Mouse (Mus musculus) CH12.LX (cell line): Measurements from ENCODE around the gene Apold1. TPM values are rescaled to one million over a fixed set of nuclear protein-coding genes. Genes with fewer than 3 reads are reported as not detected.

Experiments
- DNase-seq: peaks from one replicate; pipeline ENCODE4 v3.0.0-alpha.2; 2013; ENCODE audit errors: extremely low read depth
- H3K27ac ChIP-seq: 2 replicates; pipeline ENCODE4 v1.5.1; 2012; ENCODE audit warnings: low read depth, mild to moderate bottlenecking, control low read depth, moderate library complexity; ENCODE audit not compliant: insufficient read depth
- H3K27me3 ChIP-seq: replicated peaks from 2 replicates; pipeline ENCODE3; 2012; ENCODE audit warnings: inconsistent platforms
- H3K36me3 ChIP-seq, 2 experiments: replicated peaks in 1 of 2; 2 replicates each; pipeline versions ENCODE3 to v1.6.1; 2012; ENCODE audit warnings: inconsistent platforms in 1 of 2, low read length in 1 of 2, mild to moderate bottlenecking in 1 of 2, mixed read lengths in 1 of 2, moderate library complexity in 1 of 2; ENCODE audit not compliant: control insufficient read depth in 1 of 2, insufficient read depth in 1 of 2
- H3K4me1 ChIP-seq, 2 experiments: 2 replicates each; pipeline ENCODE4 v1.6.1; 2012; ENCODE audit warnings: inconsistent platforms in 1 of 2, moderate library complexity in 1 of 2; ENCODE audit not compliant: insufficient read depth in 2 of 2, control insufficient read depth in 1 of 2
- H3K4me2 ChIP-seq: 2 replicates; pipeline ENCODE4 v1.6.1; 2012; ENCODE audit warnings: low read depth, mild to moderate bottlenecking, control low read depth; ENCODE audit not compliant: poor library complexity, insufficient read depth, severe bottlenecking
- H3K4me3 ChIP-seq, 3 experiments: fragments of 150-350 bp in 1 of 3; sonication (generic) in 1 of 3; replicated peaks in 1 of 3; 2 replicates each; pipeline versions ENCODE3 to v1.5.1; 2011 to 2012; ENCODE audit warnings: low read depth in 2 of 3, low read length in 2 of 3, mild to moderate bottlenecking in 2 of 3, moderate library complexity in 2 of 3, control low read depth in 1 of 3, improper control_type of control experiment in 1 of 3, inconsistent platforms in 1 of 3, mixed read lengths in 1 of 3; ENCODE audit not compliant: poor library complexity in 1 of 3
- H3K79me2 ChIP-seq: replicated peaks from 2 replicates; pipeline ENCODE4 v1.6.1; 2012; ENCODE audit warnings: mild to moderate bottlenecking, moderate library complexity; ENCODE audit not compliant: control insufficient read depth, poor library complexity, insufficient read depth, severe bottlenecking; ENCODE audit errors: extremely low read depth
- H3K9ac ChIP-seq: 2 replicates; pipeline ENCODE4 v1.6.1; 2012; ENCODE audit warnings: low read depth, mild to moderate bottlenecking, control low read depth, moderate library complexity; ENCODE audit not compliant: insufficient read depth
- H3K9me3 ChIP-seq: replicated peaks from 2 replicates; pipeline ENCODE3; 2012; ENCODE audit warnings: low read length, inconsistent platforms, mixed read lengths
- E2F4 ChIP-seq: IDR thresholded peaks from 2 replicates; pipeline ENCODE4 v1.6.1; 2011; ENCODE audit warnings: low read depth, low read length, improper control_type of control experiment; ENCODE audit not compliant: insufficient replicate concordance
- EP300 ChIP-seq: IDR thresholded peaks from 2 replicates; pipeline ENCODE4 v1.6.1; 2011; ENCODE audit warnings: low read length, improper control_type of control experiment
- ETS1 ChIP-seq: conservative IDR thresholded peaks from 2 replicates; pipeline ENCODE4 v1.6.1; 2012; ENCODE audit warnings: low read depth, mild to moderate bottlenecking, inconsistent platforms, low read length, improper control_type of control experiment, moderate library complexity
- GABPA ChIP-seq: IDR thresholded peaks from 2 replicates; pipeline ENCODE4 v1.6.1; 2012; ENCODE audit warnings: low read depth, low read length, improper control_type of control experiment, inconsistent platforms; ENCODE audit not compliant: insufficient replicate concordance
- HCFC1 ChIP-seq: IDR thresholded peaks from 2 replicates; pipeline ENCODE4 v1.6.1; 2012; ENCODE audit warnings: low read depth, mild to moderate bottlenecking, inconsistent platforms, low read length, improper control_type of control experiment
- IRF4 ChIP-seq: IDR thresholded peaks from 2 replicates; pipeline ENCODE4 v1.6.1; 2014; ENCODE audit warnings: low read depth, mild to moderate bottlenecking, inconsistent platforms, low read length, improper control_type of control experiment
- JUND ChIP-seq: conservative IDR thresholded peaks from 2 replicates; pipeline ENCODE4 v1.6.1; 2011; ENCODE audit warnings: low read depth, low read length, improper control_type of control experiment
- MAX ChIP-seq: IDR thresholded peaks from 2 replicates; pipeline ENCODE4 v1.6.1; 2011; ENCODE audit warnings: low read length, improper control_type of control experiment
- NELFE ChIP-seq: IDR thresholded peaks from 2 replicates; pipeline ENCODE4 v1.6.1; 2011; ENCODE audit warnings: low read depth, low read length, improper control_type of control experiment
- POLR2A ChIP-seq: IDR thresholded peaks from 2 replicates; pipeline ENCODE4 v1.6.1; 2011; ENCODE audit warnings: low read depth, mild to moderate bottlenecking, improper control_type of control experiment, low read length
- POLR2AphosphoS2 ChIP-seq: IDR thresholded peaks from 2 replicates; pipeline ENCODE4 v1.6.1; 2011; ENCODE audit warnings: low read depth, low read length, improper control_type of control experiment
- SIN3A ChIP-seq: IDR thresholded peaks from 2 replicates; pipeline ENCODE4 v1.6.1; 2012; ENCODE audit warnings: low read length, improper control_type of control experiment, inconsistent platforms
- SMC3 ChIP-seq: IDR thresholded peaks from 2 replicates; pipeline ENCODE4 v1.6.1; 2011; ENCODE audit warnings: low read depth, low read length, improper control_type of control experiment
- TBP ChIP-seq: conservative IDR thresholded peaks from 2 replicates; pipeline ENCODE4 v1.6.1; 2011; ENCODE audit warnings: low read depth, low read length, improper control_type of control experiment
- TCF12 ChIP-seq: IDR thresholded peaks from 2 replicates; pipeline ENCODE4 v1.6.1; 2014; ENCODE audit warnings: low read depth, mild to moderate bottlenecking, inconsistent platforms, low read length, improper control_type of control experiment
- UBTF ChIP-seq: IDR thresholded peaks from 2 replicates; pipeline ENCODE4 v1.6.1; 2012; ENCODE audit warnings: low read depth, mild to moderate bottlenecking, inconsistent platforms, low read length, improper control_type of control experiment, moderate library complexity
- USF2 ChIP-seq: conservative IDR thresholded peaks from 2 replicates; pipeline ENCODE4 v1.6.1; 2011; ENCODE audit warnings: low read depth, low read length, improper control_type of control experiment
- ZKSCAN1 ChIP-seq: IDR thresholded peaks from 2 replicates; pipeline ENCODE4 v1.6.1; 2012; ENCODE audit warnings: low read depth, inconsistent platforms, low read length, improper control_type of control experiment, borderline replicate concordance
- ZNF384 ChIP-seq: IDR thresholded peaks from 2 replicates; pipeline ENCODE4 v1.6.1; 2012; ENCODE audit warnings: low read depth, low read length, improper control_type of control experiment, inconsistent platforms
- dilution Hi-C: fragments of 300-500 bp; cut with MboI; formaldehyde crosslinking; loops from 2 replicates; pipeline ENCODE4 v1.14.3; 2020; ENCODE audit warnings: low sequenced_read_pairs; ENCODE audit not compliant: extremely low pct_unique_long_range_greater_than_20kb, extremely low pct_ligation_motif_present
- in situ Hi-C: fragments of 300-500 bp; cut with MboI; formaldehyde crosslinking; loops from 3 replicates; pipeline ENCODE4 v1.14.3; 2019; ENCODE audit warnings: low sequenced_read_pairs, low pct_ligation_motif_present, low pct_unique_long_range_greater_than_20kb, mixed read lengths
- polyA plus RNA-seq: library from polyadenylated mRNA; unstranded; fragments of >175 nt; gene quantifications from 2 replicates; pipeline ENCODE4 v1.2.1, GENCODE M21; 2012; ENCODE audit warnings: low read depth; ENCODE audit not compliant: insufficient read length
- total RNA-seq, 2 experiments: library from RNA; depleted of rRNA; stranded (reverse); fragments of 300-350 nt in 1 of 2; fragments of >200 nt in 1 of 2; gene quantifications; 2 replicates each; pipeline ENCODE4 v1.2.3; 2012 to 2014

Apold1 gene
- total and polyA plus RNA-seq, 3 experiments: 1.0 to 3.1 (median 2.7) TPM

DNA sequence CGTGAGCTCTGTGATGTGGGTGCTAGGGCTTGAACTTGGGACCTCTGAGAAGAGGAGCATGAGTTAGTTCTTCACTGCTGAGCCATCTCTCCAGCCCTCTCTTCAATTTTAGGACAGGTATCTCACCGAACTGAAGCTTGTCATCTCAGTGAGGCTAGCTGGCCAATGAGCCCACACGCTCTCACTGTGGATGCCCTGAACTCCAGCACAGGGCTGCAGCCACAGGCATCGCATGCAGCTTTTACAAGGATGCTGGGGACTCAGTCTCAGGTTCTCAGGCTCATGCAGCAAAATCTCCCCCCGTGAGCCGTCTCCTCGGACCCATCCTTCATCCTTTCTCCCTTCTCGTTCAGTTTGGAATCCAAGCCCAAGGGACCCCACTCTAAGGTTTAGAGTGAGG is 16.6 kb downstream of the Apold1 start:
- Histone ChIP-seq H3K27me3 (no peaks in the 10 kb centered on the region), H3K79me2 (no peaks in the 10 kb centered on the region), H3K4me3 (no peak overlapping the region), H3K9me3 (no peaks in the 10 kb centered on the region), H3K4me2 (no peak overlapping the region), H3K9ac (no peak overlapping the region), H3K36me3 (no peaks in the 10 kb centered on the region), H3K27ac (no peak overlapping the region), H3K4me1 (peaks cover 0 to 11% of the 10 kb centered on the region in 2 experiments; a peak in 1 of 4 replicates)
- DNase-seq: no peak
- dilution Hi-C loops (no loop called here), in situ Hi-C loops (loop anchor here (25.0 kb wide), 1 partner anchor 361 kb away; the partner anchor contains the start of genes Borcs5 and Mansc1)
- TF ChIP-seq POLR2AphosphoS2 (no peak), GABPA (no peak), TBP (no peak), TCF12 (no peak), JUND (no peak), ZNF384 (no peak), ETS1 (no peak), SMC3 (no peak), E2F4 (no peak), UBTF (no peak), MAX (no peak), SIN3A (no peak), ZKSCAN1 (no peak), HCFC1 (no peak), USF2 (no peak), EP300 (no peak), IRF4 (no peak), POLR2A (no peak), NELFE (no peak)

DNA sequence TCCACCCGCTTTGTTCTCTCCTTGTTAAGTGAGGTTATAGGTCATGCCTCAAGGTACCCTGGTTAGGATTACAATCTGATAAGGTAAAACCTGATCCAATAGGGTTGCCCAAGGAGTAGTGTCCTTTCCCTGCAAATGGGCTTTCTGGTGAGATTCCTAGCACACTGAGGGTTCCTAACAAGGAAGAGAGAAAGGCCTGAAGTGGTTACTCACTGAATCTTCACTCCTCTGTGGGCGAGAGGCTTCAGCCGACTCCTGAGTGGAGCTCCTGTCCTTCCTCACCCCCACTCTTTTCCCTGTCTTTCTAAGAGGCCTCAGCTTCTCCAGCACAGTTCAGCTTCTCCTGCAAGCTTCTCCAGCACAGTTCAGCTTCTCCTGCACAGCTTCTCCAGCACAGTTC is 17.3 kb downstream of the Apold1 start:
- no peaks in the 10 kb centered on the region for H3K9me3 ChIP-seq
- no peak overlapping the region for H3K9ac ChIP-seq
- in situ Hi-C loops (loop anchor here (25.0 kb wide), 1 partner anchor 361 kb away; the partner anchor contains the start of genes Borcs5 and Mansc1), dilution Hi-C loops (no loop called here)
- H3K27me3 ChIP-seq: no peaks in the 10 kb centered on the region
- no peaks in the 10 kb centered on the region for H3K79me2 ChIP-seq
- no peaks in the 10 kb centered on the region for H3K36me3 ChIP-seq
- H3K4me1 ChIP-seq: peaks cover 0 to 11% of the 10 kb centered on the region in 2 experiments; a peak in 1 of 4 replicates
- no peak overlapping the region for H3K4me3 ChIP-seq
- DNase-seq: no peak
- TF ChIP-seq ZNF384 (no peak), POLR2AphosphoS2 (no peak), POLR2A (no peak)
- H3K4me2 ChIP-seq: no peak overlapping the region
- H3K27ac ChIP-seq: no peak overlapping the region
